Mouse (Mus musculus): ENCODE results near the gene Ylpm1.

Ylpm1 gene

GRCm38 (mm10) chr12:84996083-84996496 is at the start of gene Ylpm1:
Ylpm1 (plus strand) TSS chr12:84996321.
- peak; percentile 98 for DNase-seq

- no peak for DNase-seq
Observed at GRCm38 (mm10) chr12:84947894-84948583, 48.1 kb upstream of the Ylpm1 start.

- no peak for DNase-seq
Observed at GRCm38 (mm10) chr12:84948584-84949285, 47.4 kb upstream of the Ylpm1 start.

- no peak for DNase-seq
Observed at GRCm38 (mm10) chr12:84950763-84951162, 45.4 kb upstream of the Ylpm1 start.

GRCm38 (mm10) chr12:84951531-84951930 is 44.6 kb upstream of the Ylpm1 start:
- DNase-seq: no peak

- DNase-seq: peak; percentile 11
Observed at GRCm38 (mm10) chr12:84952351-84952750, 43.8 kb upstream of the Ylpm1 start.

GRCm38 (mm10) chr12:84956317-84956716 is 39.8 kb upstream of the Ylpm1 start:
- DNase-seq: no peak

- DNase-seq: no peak
Observed at GRCm38 (mm10) chr12:84958794-84959356, 37.2 kb upstream of the Ylpm1 start.

GRCm38 (mm10) chr12:84962606-84963005 is 33.5 kb upstream of the Ylpm1 start:
- DNase-seq: no peak

- DNase-seq: no peak
Observed at GRCm38 (mm10) chr12:84968831-84969655, 27.1 kb upstream of the Ylpm1 start.

- DNase-seq: no peak
Observed at GRCm38 (mm10) chr12:84969656-84970427, 26.3 kb upstream of the Ylpm1 start.

GRCm38 (mm10) chr12:84970428-84971096 is 25.6 kb upstream of the Ylpm1 start, which contains the start of the genes Fcf1 and Arel1:
Fcf1 (plus strand) TSS chr12:84970897.
Arel1 (minus strand) TSS chr12:84970900.
- DNase-seq: peak; percentile 91

- no peak for DNase-seq
Observed at GRCm38 (mm10) chr12:84979264-84979862, 16.8 kb upstream of the Ylpm1 start.

GRCm38 (mm10) chr12:84989456-84989855 is 6.7 kb upstream of the Ylpm1 start:
- DNase-seq: no peak

GRCm38 (mm10) chr12:84995112-84995761 is 884 bp upstream of the Ylpm1 start:
- DNase-seq: no peak

GRCm38 (mm10) chr12:84996501-84997398 is 629 bp downstream of the Ylpm1 start:
- no peak for DNase-seq

- no peak for DNase-seq
Observed at GRCm38 (mm10) chr12:84999053-84999452, 2.9 kb downstream of the Ylpm1 start.

GRCm38 (mm10) chr12:85006206-85006605 is 10.1 kb downstream of the Ylpm1 start:
- DNase-seq: no peak

- DNase-seq: peak; percentile 27
Observed at GRCm38 (mm10) chr12:85007021-85007420, 10.9 kb downstream of the Ylpm1 start.

- DNase-seq: no peak
Observed at GRCm38 (mm10) chr12:85009776-85010175, 13.7 kb downstream of the Ylpm1 start.

All from kidney, adult 9 months (tissue).